Mouse (Mus musculus) cerebellum, adult 11 months (tissue): Measurements from ENCODE around the gene Krt90.

Experiments used
- DNase-seq: peaks from one replicate; pipeline ENCODE4 v3.0.0; 2022

The Krt90 gene

DNA sequence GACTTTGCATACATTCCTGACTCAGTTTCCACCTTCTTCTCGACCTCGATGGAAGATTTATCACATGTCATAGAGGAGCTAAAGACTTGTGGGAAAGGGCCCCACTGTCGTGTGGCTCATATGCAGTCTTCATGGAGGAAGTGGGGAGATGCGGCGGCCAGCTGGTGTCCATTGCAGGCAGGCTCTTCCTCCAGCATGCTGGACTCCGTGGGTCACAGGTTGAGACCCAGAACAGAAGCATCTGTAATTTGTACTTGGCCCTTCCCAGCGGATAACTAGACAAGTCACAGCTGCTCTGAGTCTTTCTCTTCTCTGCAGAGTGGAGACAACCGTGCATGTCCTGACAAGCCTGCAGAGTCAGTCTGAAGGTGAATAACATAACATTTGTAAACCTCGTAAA, 54.5 kb downstream of the Krt90 start:
- DNase-seq: no peak

DNA sequence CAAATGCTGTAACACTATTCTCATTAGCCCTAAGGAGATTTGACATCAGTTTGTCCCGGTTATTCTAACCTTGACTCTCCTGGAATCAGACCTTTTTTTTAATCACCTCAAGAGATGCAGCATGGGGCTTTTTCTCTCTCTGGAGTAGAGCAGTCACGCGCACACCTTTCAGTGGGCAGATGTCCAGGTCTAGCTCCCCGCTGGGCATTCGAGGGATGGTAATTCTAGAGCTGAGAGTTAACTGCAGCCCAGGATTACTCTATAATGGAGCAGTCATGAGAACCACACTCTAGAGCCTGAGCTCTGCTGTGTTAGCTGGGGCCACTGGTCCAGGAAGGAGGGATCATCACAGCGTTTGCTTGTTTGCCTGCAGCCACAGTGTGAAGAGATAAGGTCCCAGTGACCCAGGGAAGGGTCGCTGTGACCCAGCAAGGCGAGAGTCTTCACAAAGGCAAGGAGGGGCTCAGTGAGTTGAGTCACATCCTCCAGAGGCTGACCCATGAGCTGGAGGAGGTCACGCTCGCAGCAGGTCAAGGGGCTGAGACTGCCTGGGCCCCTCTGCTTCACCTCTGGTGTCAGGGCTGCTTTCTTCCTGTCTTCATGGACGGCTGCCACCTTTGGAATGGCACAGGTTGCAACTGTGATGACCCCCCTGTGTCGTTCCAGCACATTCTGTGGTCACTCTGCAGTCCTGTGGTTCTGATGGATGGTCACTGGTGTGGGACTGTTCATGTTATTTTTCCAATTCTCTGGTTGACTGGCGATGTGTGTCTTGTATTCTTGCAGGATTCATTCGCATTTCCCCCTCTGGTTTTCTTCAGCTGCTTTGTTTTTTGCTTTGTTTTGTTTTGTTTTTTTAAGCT, 55.6 kb downstream of the Krt90 start:
- no peak for DNase-seq
